Comparison of ENCODE assay signal across 12 mouse cellular contexts in the genomic region with DNA sequence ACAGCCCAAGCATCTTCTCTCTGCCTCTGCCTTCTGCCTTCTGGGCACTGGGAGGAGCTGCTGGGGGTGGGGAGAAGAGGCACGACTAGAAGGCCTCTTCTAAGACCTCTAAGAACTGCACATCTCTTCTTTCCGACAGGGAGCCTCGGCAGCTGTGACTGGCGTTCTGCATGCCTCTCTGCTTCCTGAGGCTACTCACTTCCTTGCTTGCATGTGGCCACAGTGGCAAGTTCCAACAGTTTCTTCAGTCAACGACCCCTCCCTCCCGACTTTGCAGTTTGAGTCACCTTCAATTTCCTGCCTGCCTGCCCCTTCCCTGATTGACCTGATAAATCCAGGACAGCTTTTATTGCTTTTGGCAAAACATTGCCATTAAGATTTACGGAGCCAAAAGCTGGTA. TPM values are rescaled to one million over a fixed set of nuclear protein-coding genes. Genes with fewer than 3 reads are reported as not detected.
DNase-seq lines count a peak whose midpoint lies in the region; ATAC-seq and TF ChIP-seq lines count a peak whose summit lies in the region.
"Had no signal": no experiment of that assay in that cellular context is flagged by ENCODE, and none has a peak within 500 bp of the region (broad histone marks: within the 10 kb centered on the region; RNA-seq: fewer than 3 reads in every experiment).

No protein-coding gene starts in this region.

- no peak overlapping the region for H3ac ChIP-seq in myocyte (ENCODE audit: control insufficient read depth, insufficient read length)

- no peaks in the 10 kb centered on the region for H3K36me3 ChIP-seq in kidney, embryonic 14.5 days (ENCODE audit: control insufficient read depth, insufficient read depth, low read length)
- no peaks in the 10 kb centered on the region for H3K36me3 ChIP-seq in stomach, embryonic 14.5 days (ENCODE audit: control insufficient read depth, insufficient read depth, low read length)
- no peaks in the 10 kb centered on the region for H3K36me3 ChIP-seq in stomach, postnatal 0 days (ENCODE audit: control insufficient read depth, insufficient read depth, low read length)
- H3K36me3 ChIP-seq in embryonic facial prominence, embryonic 12.5 days = no peaks in the 10 kb centered on the region
- no peaks in the 10 kb centered on the region for H3K36me3 ChIP-seq in myocyte (ENCODE audit: control insufficient read depth, insufficient read depth)

- ATAC-seq in kidney, embryonic 14.5 days (ENCODE audit: low FRiP score, low TSS enrichment) = no peak
- ATAC-seq in stomach, embryonic 14.5 days (ENCODE audit: insufficient number of reproducible peaks, insufficient read depth, low FRiP score, low read depth) = no peak
- no peak for ATAC-seq in stomach, postnatal 0 days (ENCODE audit: low FRiP score, low TSS enrichment)
- ATAC-seq in embryonic facial prominence, embryonic 12.5 days (ENCODE audit: insufficient number of reproducible peaks, insufficient read depth, low FRiP score, low TSS enrichment) = no peak
- ATAC-seq: lung, postnatal 0 days had no signal

- no peak for TF ChIP-seq EP300 in stomach, postnatal 0 days (optimal IDR thresholded peaks at IDR 0.05)

- H3K79me2 ChIP-seq in myocyte (ENCODE audit: control insufficient read depth, insufficient read depth) = no peaks in the 10 kb centered on the region

- peak overlapping the region; percentile 71 for H3K27ac ChIP-seq in kidney, embryonic 14.5 days (ENCODE audit: low read depth, low read length)
- peak overlapping the region; percentile 30; the same call in 1 of the 2 replicates for H3K27ac ChIP-seq in stomach, embryonic 14.5 days (ENCODE audit: low read length)
- no peak overlapping the region for H3K27ac ChIP-seq in stomach, postnatal 0 days (replicated peaks)
- peak overlapping the region; percentile 46; the same call in 1 of the 2 replicates for H3K27ac ChIP-seq in embryonic facial prominence, embryonic 12.5 days
- no peak overlapping the region for H3K27ac ChIP-seq in cerebellum, adult 2 months (ENCODE audit: insufficient read depth, low read length)

- H3K27me3 ChIP-seq in kidney, embryonic 14.5 days (ENCODE audit: control insufficient read depth, insufficient read depth, low read length) = no peaks in the 10 kb centered on the region
- no peaks in the 10 kb centered on the region for H3K27me3 ChIP-seq in stomach, embryonic 14.5 days (ENCODE audit: control insufficient read depth, insufficient read depth, low read length)
- no peaks in the 10 kb centered on the region for H3K27me3 ChIP-seq in stomach, postnatal 0 days (ENCODE audit: control insufficient read depth, insufficient read depth, low read length)
- no peaks in the 10 kb centered on the region for H3K27me3 ChIP-seq in embryonic facial prominence, embryonic 12.5 days
- no peaks in the 10 kb centered on the region for H3K27me3 ChIP-seq in myocyte (ENCODE audit: control insufficient read depth, insufficient read depth, insufficient read length)
- H3K27me3 ChIP-seq in cerebellum, adult 2 months (ENCODE audit: control insufficient read depth, insufficient read depth, low read length) = no peaks in the 10 kb centered on the region

- H3K9ac ChIP-seq in kidney, embryonic 14.5 days (ENCODE audit: low read depth, low read length) = no peak overlapping the region
- no peak overlapping the region for H3K9ac ChIP-seq in stomach, embryonic 14.5 days (replicated peaks; ENCODE audit: low read depth, low read length)
- no peak overlapping the region for H3K9ac ChIP-seq in stomach, postnatal 0 days (ENCODE audit: low read length)
- H3K9ac ChIP-seq in embryonic facial prominence, embryonic 12.5 days = 0 out of 2 replicates have a peak overlapping the region, but pooled peaks have one; percentile 15

- no peak for TF ChIP-seq CTCF in stomach, postnatal 0 days (IDR thresholded peaks at IDR 0.05; ENCODE audit: low read depth)
- TF ChIP-seq CTCF in cerebellum, adult 2 months (IDR thresholded peaks at IDR 0.05; ENCODE audit: borderline replicate concordance, insufficient read depth, low read depth, low read length) = no peak

- H3K4me1 ChIP-seq in kidney, embryonic 14.5 days (ENCODE audit: control insufficient read depth, insufficient read depth, low read length) = peaks cover 38% of the 10 kb centered on the region
- H3K4me1 ChIP-seq in stomach, embryonic 14.5 days (ENCODE audit: control insufficient read depth, insufficient read depth, low read length) = peaks cover 18% of the 10 kb centered on the region
- peaks cover 5% of the 10 kb centered on the region; the same call in 1 of the 2 replicates for H3K4me1 ChIP-seq in stomach, postnatal 0 days (replicated peaks; ENCODE audit: control insufficient read depth, insufficient read depth)
- H3K4me1 ChIP-seq in embryonic facial prominence, embryonic 12.5 days = peaks cover 47% of the 10 kb centered on the region
- H3K4me1 ChIP-seq in cerebellum, adult 2 months (ENCODE audit: control insufficient read depth, insufficient read depth, low read length) = peaks cover 37% of the 10 kb centered on the region

- no peak for DNase-seq in kidney, adult 8-10 months
- no peak for DNase-seq in stomach, postnatal 0 days (ENCODE audit: low spot score)
- no peak for DNase-seq in frontal cortex, postnatal 10 days (ENCODE audit: low spot score in 2 of 2)
- no peak for DNase-seq in cerebellum, adult 2 months
- DNase-seq: gastrocnemius, postnatal 14 days; kidney, adult 11 months; right cerebral cortex, postnatal 25 days had no signal

- H3K4me3 ChIP-seq in kidney, embryonic 14.5 days (ENCODE audit: low read length) = no peak overlapping the region
- H3K4me3 ChIP-seq in stomach, embryonic 14.5 days (ENCODE audit: low read depth, low read length) = no peak overlapping the region
- H3K4me3 ChIP-seq in stomach, postnatal 0 days (ENCODE audit: low read depth, low read length) = no peak overlapping the region
- H3K4me3 ChIP-seq in embryonic facial prominence, embryonic 12.5 days = no peak overlapping the region
- no peak overlapping the region for H3K4me3 ChIP-seq in myocyte
- no peak overlapping the region for H3K4me3 ChIP-seq in cerebellum, adult 2 months (replicated peaks; ENCODE audit: insufficient read depth, low read depth, low read length)

- TF ChIP-seq POLR2A in myocyte (IDR thresholded peaks at IDR 0.05; ENCODE audit: insufficient read length, low read depth) = no peak
- no peak for TF ChIP-seq POLR2A in cerebellum, adult 2 months (IDR thresholded peaks at IDR 0.05; ENCODE audit: borderline replicate concordance, insufficient read depth, low read length)

- no peak overlapping the region for H3K4me2 ChIP-seq in kidney, embryonic 14.5 days (replicated peaks; ENCODE audit: low read depth, low read length)
- no peak overlapping the region for H3K4me2 ChIP-seq in stomach, embryonic 14.5 days (replicated peaks; ENCODE audit: low read depth, low read length)
- H3K4me2 ChIP-seq in stomach, postnatal 0 days (replicated peaks; ENCODE audit: low read depth) = no peak overlapping the region
- H3K4me2 ChIP-seq in embryonic facial prominence, embryonic 12.5 days (replicated peaks) = no peak overlapping the region
- peak overlapping the region; percentile 41 for H3K4me2 ChIP-seq in myocyte (ENCODE audit: low read depth)

- WGBS in kidney, embryonic 14.5 days = 4% methylated on average over 7 of the region's 7 CpGs
- 22% methylated on average over 7 of the region's 7 CpGs for whole genome bisulfite sequencing in stomach, embryonic 14.5 days
- WGBS in stomach, postnatal 0 days = 34% methylated on average over 7 of the region's 7 CpGs
- WGBS in embryonic facial prominence, embryonic 12.5 days = 12% methylated on average over 7 of the region's 7 CpGs
- WGBS in cerebellum, adult 2 months = 63% methylated on average over 7 of the region's 7 CpGs

- no peaks in the 10 kb centered on the region for H3K9me3 ChIP-seq in kidney, embryonic 14.5 days (ENCODE audit: control insufficient read depth, low read length)
- H3K9me3 ChIP-seq in stomach, embryonic 14.5 days (ENCODE audit: control insufficient read depth, low read depth, low read length) = no peaks in the 10 kb centered on the region
- no peaks in the 10 kb centered on the region for H3K9me3 ChIP-seq in stomach, postnatal 0 days (ENCODE audit: control insufficient read depth, low read length)
- H3K9me3 ChIP-seq in embryonic facial prominence, embryonic 12.5 days = no peaks in the 10 kb centered on the region

TF ChIP-seq in myocyte, 11 proteins besides CTCF, POLR2A, EP300 and RAD21:
- TF ChIP-seq MYOD1 (IDR thresholded peaks at IDR 0.05; ENCODE audit: control insufficient read depth in 1 of 3, insufficient read length in 2 of 3, low read depth in 2 of 3) = peak in 1 of 3 experiments; percentile 5
- no peak for TF ChIP-seq USF1 (IDR thresholded peaks at IDR 0.05; ENCODE audit: low read depth)

RNA-seq across cellular contexts. Expression of gene Tmem209, which starts 46.8 kb away (rescaled TPM):
- polyA plus RNA-seq in kidney, embryonic 14.5 days (2014; fragmentation: Nextera tagmentation; extraction: Ambion mirVana) = 35.2 and 56.8 TPM in 2 replicates
- 39.8 and 45.0 TPM in 2 replicates for polyA plus RNA-seq in stomach, embryonic 14.5 days (2014; fragmentation: Nextera tagmentation; extraction: Ambion mirVana)
- 13.0 and 13.7 TPM in 2 replicates for polyA plus RNA-seq in stomach, postnatal 0 days (2015; fragmentation: Nextera tagmentation; extraction: Ambion mirVana)
- 37.8 and 38.6 TPM in 2 replicates for polyA plus RNA-seq in embryonic facial prominence, embryonic 12.5 days (2016; fragmentation: Nextera tagmentation; extraction: Ambion mirVana)
- 24.3 TPM for polyA plus RNA-seq in myocyte (2012; fragmentation: generic; extraction: Trizol)
- polyA plus RNA-seq in cerebellum, adult 2 months (2012; rRNA removed) = 33.9 and 36.7 TPM in 2 replicates

RNA-seq across cellular contexts. Expression of gene Ssmem1, which starts 46.8 kb away (rescaled TPM):
- 0.51 TPM in 1 of 2 replicates, not detected in the other for polyA plus RNA-seq in kidney, embryonic 14.5 days (2014; fragmentation: Nextera tagmentation; extraction: Ambion mirVana)
- 0.52 TPM in 1 of 2 replicates, not detected in the other for polyA plus RNA-seq in stomach, embryonic 14.5 days (2014; fragmentation: Nextera tagmentation; extraction: Ambion mirVana)
- polyA plus RNA-seq in stomach, postnatal 0 days (2015; fragmentation: Nextera tagmentation; extraction: Ambion mirVana) = not detected in 2 replicates
- polyA plus RNA-seq in embryonic facial prominence, embryonic 12.5 days (2016; fragmentation: Nextera tagmentation; extraction: Ambion mirVana) = 0.14 and 0.33 TPM in 2 replicates
- polyA plus RNA-seq in myocyte (2012; fragmentation: generic; extraction: Trizol) = 0.05 TPM
- 0.08 and 0.17 TPM in 2 replicates for polyA plus RNA-seq in cerebellum, adult 2 months (2012; rRNA removed)
- polyA plus RNA-seq: lung, postnatal 0 days had no signal

Comparison
In these comparisons a context has a peak if more than half of its experiments do, and no peak if none do; other contexts are left out.
1. H3K27ac ChIP-seq: peak in kidney, embryonic 14.5 days (single experiment), stomach, embryonic 14.5 days (single experiment) and embryonic facial prominence, embryonic 12.5 days (single experiment); none in stomach, postnatal 0 days (single experiment) and cerebellum, adult 2 months (single experiment).